Mouse (Mus musculus) regulatory T cell (primary cell): ENCODE data around the gene Meis2.

Experiments
- in situ Hi-C: fragments of 300-600 bp; cut with MboI, MseI; formaldehyde crosslinking; loops from one replicate; pipeline ENCODE4 v1.15.1; 2025; ENCODE audit warnings: high pct_unique_total_duplicates

Meis2 gene

GRCm38 (mm10) chr2:116009097-116009970 lies 56.3 kb downstream of the Meis2 start:
- in situ Hi-C loops, result no loop called here

GRCm38 (mm10) chr2:116002354-116002753 lies 63.3 kb downstream of the Meis2 start:
- in situ Hi-C loops, result no loop called here

GRCm38 (mm10) chr2:116001352-116002138 lies 64.1 kb downstream of the Meis2 start:
- in situ Hi-C loops, result no loop called here

GRCm38 (mm10) chr2:116000514-116000913 lies 65.1 kb downstream of the Meis2 start:
- in situ Hi-C loops, result no loop called here

- in situ Hi-C loops, result no loop called here
Measured at GRCm38 (mm10) chr2:115998802-115999201, 66.8 kb downstream of the Meis2 start.

- in situ Hi-C loops, result no loop called here
Measured at GRCm38 (mm10) chr2:115996438-115996837, 69.2 kb downstream of the Meis2 start.

GRCm38 (mm10) chr2:115993877-115994276 lies 71.8 kb downstream of the Meis2 start:
- in situ Hi-C loops, result no loop called here

- in situ Hi-C loops, result no loop called here
Measured at GRCm38 (mm10) chr2:115989249-115989648, 76.4 kb downstream of the Meis2 start.

- in situ Hi-C loops, result no loop called here
Measured at GRCm38 (mm10) chr2:115988448-115988847, 77.2 kb downstream of the Meis2 start.

- in situ Hi-C loops, result no loop called here
Measured at GRCm38 (mm10) chr2:115984952-115985351, 80.7 kb downstream of the Meis2 start.

GRCm38 (mm10) chr2:115984487-115984886 lies 81.2 kb downstream of the Meis2 start:
- in situ Hi-C loops, result no loop called here

- in situ Hi-C loops, result no loop called here
Measured at GRCm38 (mm10) chr2:115980490-115980889, 85.1 kb downstream of the Meis2 start.

GRCm38 (mm10) chr2:115979683-115980476 lies 85.8 kb downstream of the Meis2 start:
- in situ Hi-C loops, result no loop called here

- in situ Hi-C loops, result no loop called here
Measured at GRCm38 (mm10) chr2:115978666-115979065, 87.0 kb downstream of the Meis2 start.

GRCm38 (mm10) chr2:115971296-115971805 lies 94.3 kb downstream of the Meis2 start:
- in situ Hi-C loops, result no loop called here

- in situ Hi-C loops, result no loop called here
Measured at GRCm38 (mm10) chr2:115970091-115970820, 95.4 kb downstream of the Meis2 start.

- in situ Hi-C loops, result no loop called here
Measured at GRCm38 (mm10) chr2:115969201-115969600, 96.4 kb downstream of the Meis2 start.

GRCm38 (mm10) chr2:115964911-115965310 lies 100.7 kb downstream of the Meis2 start:
- in situ Hi-C loops, result no loop called here

- in situ Hi-C loops, result no loop called here
Measured at GRCm38 (mm10) chr2:115963293-115963835, 102.3 kb downstream of the Meis2 start.

GRCm38 (mm10) chr2:115962728-115963127 lies 102.9 kb downstream of the Meis2 start:
- in situ Hi-C loops, result no loop called here

- in situ Hi-C loops, result no loop called here
Measured at GRCm38 (mm10) chr2:115962113-115962512, 103.5 kb downstream of the Meis2 start.
